Mouse (Mus musculus) cerebellum, adult 2 months (tissue): ENCODE results near the gene Hhatl.

Experiments
- CTCF ChIP-seq: fragments of 200-500 bp; IDR thresholded peaks from 2 replicates; pipeline ENCODE4 v1.5.1; 2011; ENCODE audit warnings: low read depth, mild to moderate bottlenecking, control low read depth, low read length, moderate library complexity, borderline replicate concordance; ENCODE audit not compliant: insufficient read depth
- POLR2A ChIP-seq: fragments of 200-500 bp; IDR thresholded peaks from 2 replicates; pipeline ENCODE4 v1.6.1; 2011; ENCODE audit warnings: low read length, control low read depth, borderline replicate concordance; ENCODE audit not compliant: insufficient read depth

- TF ChIP-seq CTCF (no peak), POLR2A (no peak)
Observed at GRCm38 (mm10) chr9:121794972-121795539, 2.7 kb upstream of the Hhatl start.
